Mouse (Mus musculus): Measurements from ENCODE around the gene Phyh.
"Not testable (repeated sequence)": the region's sequence is repeated elsewhere in the genome, so short reads cannot be mapped to it uniquely, and the experiment has no call there.

Gene Phyh

DNA sequence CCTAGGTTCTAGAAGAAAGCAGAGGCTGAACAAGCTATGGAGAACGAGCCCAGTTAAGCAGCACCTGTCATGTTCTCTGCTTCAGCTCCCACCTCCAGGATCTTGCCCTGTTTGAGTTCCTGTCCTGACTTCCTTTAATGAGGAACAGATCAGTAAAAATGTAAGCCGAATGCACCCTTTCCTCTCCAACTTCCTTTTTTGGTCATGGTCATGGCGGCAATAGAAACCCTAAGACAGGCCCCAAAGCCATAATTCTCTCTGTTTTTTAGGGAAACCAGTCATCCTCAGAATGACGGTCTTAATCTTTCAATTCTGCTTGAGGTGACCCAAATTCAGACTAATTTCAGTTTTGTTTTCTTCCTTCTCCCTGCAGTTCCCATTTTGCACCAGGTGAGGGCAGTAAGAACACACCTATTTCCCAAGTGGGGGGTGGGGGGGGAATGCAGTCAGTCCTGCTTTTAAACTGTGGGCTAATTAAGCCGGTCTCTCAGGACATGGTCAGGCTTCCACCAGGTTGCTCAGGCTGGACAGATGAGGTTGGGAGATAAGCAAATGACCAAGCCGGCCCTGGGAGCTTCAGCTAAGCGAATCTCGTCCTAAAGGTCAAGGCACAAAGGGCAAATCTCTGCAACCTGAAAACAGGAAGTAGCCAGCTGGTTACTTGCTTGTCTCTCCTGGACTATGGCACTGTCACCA, 1.3 kb upstream of the Phyh start:
- peak in 1 of 2 experiments; percentile 53 for DNase-seq (ENCODE audit: low spot score in 2 of 2)

DNA sequence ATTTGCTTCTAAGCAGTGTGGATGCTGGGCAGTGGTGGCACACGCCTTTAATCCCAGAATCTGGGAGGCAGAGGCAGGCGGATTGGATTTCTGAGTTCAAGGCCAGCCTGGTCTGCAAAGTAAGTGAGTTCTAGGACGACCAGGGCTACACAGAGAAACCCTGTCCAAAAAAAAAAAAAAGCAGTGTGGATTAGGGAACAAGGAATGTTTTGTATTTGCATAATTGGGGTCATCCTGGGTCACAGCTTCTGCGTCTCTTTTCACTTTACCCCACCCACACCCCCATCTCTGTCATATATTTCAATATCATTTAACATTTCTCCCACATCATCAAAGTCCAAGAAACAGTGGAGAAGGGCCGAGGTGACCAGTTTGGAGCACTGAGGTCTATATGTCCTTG, 2.2 kb downstream of the Phyh start:
- no peak for DNase-seq (ENCODE audit: low spot score in 2 of 2)

DNA sequence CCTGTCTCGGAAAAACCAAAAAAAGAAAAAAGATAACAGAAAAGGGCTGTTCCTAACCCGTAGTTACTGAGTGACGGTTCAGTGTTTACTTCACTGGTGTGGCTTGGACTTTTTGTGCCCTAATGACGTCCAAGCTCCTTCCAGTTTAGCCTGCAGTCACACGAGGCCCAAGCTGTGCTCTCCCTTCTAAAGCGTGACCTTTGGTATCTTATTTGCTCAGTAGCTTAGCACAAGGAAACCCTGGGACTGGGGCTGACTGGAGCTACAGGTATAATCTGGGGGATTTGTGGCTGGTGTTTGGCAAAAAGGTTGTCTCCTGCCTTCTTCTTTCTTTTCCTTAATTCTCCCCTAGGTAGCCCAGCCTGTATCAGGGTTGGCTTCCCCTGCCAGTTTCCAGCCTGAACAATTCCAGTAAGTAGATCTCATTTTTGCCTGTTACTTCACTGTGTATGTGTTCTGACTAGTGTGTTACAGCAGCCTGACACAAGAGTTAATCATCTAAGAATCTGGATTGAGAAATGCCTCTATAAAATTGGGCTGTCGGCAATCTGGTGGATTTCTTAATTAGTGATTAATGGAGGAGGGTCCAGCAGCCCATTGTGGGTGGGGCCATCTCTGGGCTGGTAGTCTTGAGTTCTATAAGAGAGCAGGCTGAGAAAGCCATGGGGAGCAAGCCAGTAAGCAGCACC, 3.8 kb downstream of the Phyh start:
- DNase-seq (ENCODE audit: low spot score in 2 of 2): no peak

DNA sequence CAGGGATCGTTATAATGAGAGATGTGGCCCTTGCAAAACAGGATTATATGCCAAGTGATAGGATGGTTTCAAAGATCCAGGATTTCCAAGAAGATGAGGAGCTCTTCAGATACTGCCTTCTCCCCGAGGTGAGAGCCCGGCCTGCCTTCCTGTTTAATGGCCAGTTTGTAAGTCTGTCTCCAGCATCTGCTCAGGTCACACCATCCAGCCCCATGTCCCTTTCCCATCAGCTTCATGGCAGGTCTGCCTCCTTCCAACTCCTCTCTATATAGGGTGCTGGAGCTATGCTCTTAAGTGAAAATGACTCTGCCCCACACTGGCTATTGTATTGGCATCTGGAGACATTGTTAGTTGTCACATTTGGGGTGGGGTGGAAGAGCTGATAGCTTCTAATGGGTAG, 8.6 kb downstream of the Phyh start:
- no peak for DNase-seq (ENCODE audit: low spot score in 2 of 2)

- no peak for DNase-seq (ENCODE audit: low spot score in 2 of 2)
Observed at GRCm38 (mm10) chr2:4929230-4929629, 10.4 kb downstream of the Phyh start.

GRCm38 (mm10) chr2:4934516-4934915, 15.7 kb downstream of the Phyh start:
- DNase-seq (ENCODE audit: low spot score in 2 of 2): no peak

GRCm38 (mm10) chr2:4937931-4938330, 19.1 kb downstream of the Phyh start:
- DNase-seq (ENCODE audit: low spot score in 2 of 2): no peak

DNA sequence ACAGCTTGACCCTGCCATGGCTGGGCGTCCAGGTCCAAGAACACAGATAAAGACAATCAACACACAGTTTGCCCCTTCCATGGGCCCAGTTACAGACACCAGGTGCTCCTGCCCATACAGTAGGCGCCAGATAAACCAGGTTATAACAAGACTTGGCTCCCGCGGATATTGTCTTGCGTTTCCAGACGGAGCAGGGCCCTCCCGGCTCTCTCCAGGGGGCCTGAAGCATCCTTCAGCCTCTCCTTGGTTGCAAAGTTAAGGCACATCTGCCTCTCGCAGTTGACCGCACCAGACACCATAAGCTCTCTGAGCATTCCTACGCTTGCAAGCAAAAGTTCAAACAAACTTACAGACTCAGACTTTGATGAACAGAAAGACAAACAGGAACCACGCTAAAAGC, 22.0 kb downstream of the Phyh start:
- DNase-seq (ENCODE audit: low spot score in 2 of 2): no peak

DNA sequence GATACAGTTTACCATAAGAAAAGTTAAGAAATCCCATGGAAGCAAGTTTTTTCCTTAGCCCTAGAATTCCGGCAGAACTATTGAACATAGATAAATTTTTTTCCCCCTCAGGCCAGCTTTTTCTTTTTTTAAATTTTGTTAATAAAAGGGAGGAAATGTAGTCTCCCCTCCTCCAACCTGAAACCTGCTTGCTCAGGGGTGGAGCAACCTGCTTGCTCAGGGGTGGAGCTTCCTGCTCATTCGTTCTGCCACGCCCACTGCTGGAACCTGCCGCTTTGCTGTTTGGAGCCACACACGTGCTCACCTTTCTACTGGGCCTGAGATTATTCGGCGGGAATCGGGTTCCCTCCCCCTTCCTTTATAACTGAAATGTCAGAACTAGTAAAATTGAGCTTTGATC, 30.9 kb downstream of the Phyh start:
- not testable (repeated sequence) for DNase-seq (ENCODE audit: low spot score in 2 of 2)

DNA sequence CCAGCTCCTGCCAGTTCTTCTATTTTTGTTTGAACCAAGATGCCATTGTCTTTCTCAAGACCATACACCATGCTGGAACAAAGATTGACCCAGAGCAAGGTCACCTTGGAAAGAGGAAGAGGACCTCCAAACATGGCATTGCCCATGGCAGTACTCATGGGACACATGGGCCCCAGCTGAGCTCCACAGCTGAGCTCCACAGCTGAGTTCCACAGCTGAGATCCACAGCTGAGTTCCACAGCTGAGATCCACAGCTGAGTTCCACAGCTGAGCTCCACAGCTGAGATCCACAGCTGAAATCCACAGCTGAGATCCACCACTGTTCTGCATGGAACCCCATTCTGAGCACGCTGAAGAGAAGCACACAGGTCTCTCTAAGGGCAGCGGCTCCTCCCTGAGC, 32.2 kb downstream of the Phyh start:
- no peak for DNase-seq (ENCODE audit: low spot score in 2 of 2)

DNA sequence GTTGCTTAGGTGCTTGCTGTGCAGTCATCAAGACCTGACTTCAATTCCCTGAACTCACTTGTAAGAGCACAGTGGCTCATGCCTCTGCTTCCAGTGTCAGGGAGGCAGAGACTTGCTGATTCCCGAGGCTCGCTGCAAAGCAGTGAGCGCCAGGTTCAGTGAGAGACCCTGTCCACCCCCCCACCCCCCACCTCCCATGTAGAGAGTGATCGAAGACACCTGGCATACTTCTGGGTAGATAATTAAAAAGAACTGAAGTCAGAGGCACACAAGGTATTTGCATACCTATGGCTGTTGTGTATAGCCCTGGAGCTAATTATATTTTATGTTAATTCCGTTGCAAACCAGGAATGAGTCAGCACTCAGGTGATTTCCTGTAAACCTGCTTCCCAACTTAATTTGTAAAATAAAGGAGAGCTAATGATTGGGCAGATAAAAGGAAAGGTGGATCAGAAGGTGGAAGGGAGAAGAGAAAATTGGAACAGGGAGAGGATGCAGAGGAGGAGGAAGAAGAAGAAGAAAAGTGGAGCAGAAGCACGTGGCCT, 35.5 kb downstream of the Phyh start:
- no peak for DNase-seq (ENCODE audit: low spot score in 2 of 2)

GRCm38 (mm10) chr2:4958039-4958438, 39.2 kb downstream of the Phyh start:
- DNase-seq (ENCODE audit: low spot score in 2 of 2): no peak

GRCm38 (mm10) chr2:4967806-4968205, 49.0 kb downstream of the Phyh start:
- DNase-seq (ENCODE audit: low spot score in 2 of 2): no peak

DNA sequence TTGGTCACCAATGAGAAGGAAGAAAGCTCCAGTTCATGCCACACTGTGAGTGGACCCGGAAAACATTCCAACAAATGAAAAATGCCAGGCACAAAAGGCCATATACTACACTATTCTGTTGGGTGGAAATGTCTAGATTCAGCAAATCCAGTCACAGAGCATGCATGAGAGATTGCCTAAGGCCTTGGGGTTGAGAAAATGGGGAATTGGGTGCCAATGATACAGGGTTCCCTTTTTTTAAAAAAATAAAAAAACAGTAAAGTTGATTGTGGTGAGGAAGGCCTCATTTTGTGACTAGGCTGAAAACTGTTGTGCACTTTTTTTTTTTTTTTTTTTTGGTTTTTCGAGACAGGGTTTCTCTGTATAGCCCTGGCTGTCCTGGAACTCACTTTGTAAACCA, 50.3 kb downstream of the Phyh start:
- no peak for DNase-seq (ENCODE audit: low spot score in 2 of 2)

DNA sequence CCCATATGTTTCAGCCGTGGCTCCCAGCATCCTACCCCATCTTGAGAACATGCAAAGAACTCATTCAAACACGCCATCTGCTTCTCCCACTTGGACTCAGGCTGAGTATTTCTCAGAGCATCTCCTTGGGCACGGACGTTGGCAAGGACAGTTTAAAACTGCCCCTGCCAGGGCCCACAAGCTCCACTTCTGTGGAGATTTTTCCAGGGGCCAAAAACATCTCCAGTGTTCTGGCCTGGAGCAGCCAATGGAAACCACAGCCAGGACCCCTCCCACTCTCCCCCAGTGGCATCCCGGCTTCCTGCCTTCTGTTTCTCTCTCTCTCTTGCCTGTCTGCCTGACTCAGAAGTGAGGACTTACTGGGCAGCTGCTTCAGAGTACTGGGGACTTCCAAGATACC, 57.0 kb downstream of the Phyh start, which contains the start of gene Ucma:
Ucma (plus strand) TSS at position 316 of the 400 bp plus-strand sequence.
- peak; percentile 3 to 47 for DNase-seq (ENCODE audit: low spot score in 2 of 2)

DNA sequence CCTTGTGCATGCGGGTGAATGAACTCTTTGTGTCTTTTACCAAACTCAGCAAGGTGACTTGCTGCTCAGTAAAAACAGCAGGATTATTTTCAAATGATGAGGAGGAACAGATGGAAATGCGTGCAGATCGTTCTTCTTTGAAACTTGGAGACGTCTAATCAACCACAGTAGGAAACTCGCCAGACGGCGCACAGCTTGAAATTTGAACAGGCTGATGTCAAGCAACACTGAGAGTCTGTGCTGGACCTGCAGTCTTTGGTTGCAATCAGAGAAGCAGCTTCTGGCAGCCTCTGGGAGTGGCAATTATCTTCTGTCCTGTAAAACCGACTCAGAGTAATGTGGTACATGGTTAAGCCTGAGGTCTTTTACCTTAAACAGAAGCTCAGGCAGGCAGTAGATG, 59.3 kb downstream of the Phyh start:
- DNase-seq (ENCODE audit: low spot score in 2 of 2): peak in 1 of 2 experiments; percentile 15

- no peak for DNase-seq (ENCODE audit: low spot score in 2 of 2)
Observed at GRCm38 (mm10) chr2:4983987-4984386, 65.2 kb downstream of the Phyh start.

- no peak for DNase-seq (ENCODE audit: low spot score in 2 of 2)
Observed at GRCm38 (mm10) chr2:4985000-4985399, 66.2 kb downstream of the Phyh start.

DNA sequence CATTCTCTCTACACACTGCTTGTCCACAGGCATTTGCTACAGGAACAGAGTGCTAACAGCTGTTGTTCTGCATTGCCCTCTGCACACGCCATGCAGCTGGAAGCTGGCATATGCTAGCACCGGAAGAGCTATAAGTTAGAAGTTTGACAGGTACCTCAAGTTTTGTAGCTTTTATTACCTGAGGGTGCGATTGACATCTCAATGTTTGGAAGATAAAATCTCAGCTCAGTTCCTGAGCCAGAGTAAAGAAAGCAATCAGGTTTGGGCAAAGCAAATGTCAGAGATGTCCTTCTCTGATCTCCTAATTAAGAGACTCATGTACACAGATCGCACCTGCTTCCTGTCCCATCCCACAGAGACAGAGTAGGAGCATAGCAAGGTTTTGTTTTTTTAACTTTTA, 68.0 kb downstream of the Phyh start:
- no peak for DNase-seq (ENCODE audit: low spot score in 2 of 2)

GRCm38 (mm10) chr2:4987388-4988180, 68.8 kb downstream of the Phyh start:
- no peak for DNase-seq (ENCODE audit: low spot score in 2 of 2)
